8 mouse cellular contexts compared by ENCODE assay signal in the genomic region with DNA sequence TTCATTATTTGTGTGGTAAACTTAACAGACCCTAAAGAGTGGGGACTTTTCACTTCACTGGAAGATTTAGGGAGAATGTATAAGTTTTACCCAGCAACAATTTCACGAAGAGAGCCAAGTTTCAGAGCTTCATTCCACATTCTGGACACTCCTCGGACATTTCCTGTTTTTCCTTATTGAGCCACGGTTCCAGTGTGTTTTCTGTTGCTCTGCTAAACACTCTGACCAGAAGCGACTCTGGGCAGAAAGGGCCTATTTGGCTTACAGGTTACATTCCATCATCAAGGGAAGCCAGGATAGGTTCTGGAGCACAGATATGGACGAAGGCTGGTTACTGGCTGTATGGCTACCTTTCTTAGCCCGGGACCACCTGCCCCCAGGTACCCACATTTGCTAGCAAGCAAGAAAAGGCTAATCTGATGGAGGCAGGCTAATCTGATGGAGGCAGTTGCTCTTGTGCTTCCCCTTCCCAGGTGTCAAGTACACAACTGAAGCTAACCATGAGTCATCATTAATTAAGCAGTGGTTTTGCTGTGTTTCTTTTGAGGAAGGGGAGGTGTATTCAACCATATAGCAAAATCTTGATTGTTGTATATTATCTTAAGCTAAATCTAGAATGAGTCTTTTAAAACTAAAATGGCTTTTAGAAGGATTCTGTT. TPM values are rescaled to one million over a fixed set of nuclear protein-coding genes. Genes with fewer than 3 reads are reported as not detected.
DNase-seq lines count a peak whose midpoint lies in the region; ATAC-seq and TF ChIP-seq lines count a peak whose summit lies in the region.

No protein-coding gene starts in this region.

- TF ChIP-seq CTCF in lung, embryonic 14.5 days (IDR thresholded peaks at IDR 0.05; ENCODE audit: low read depth), result no peak
- no peak for TF ChIP-seq CTCF in small intestine, adult 2 months (IDR thresholded peaks at IDR 0.05; ENCODE audit: extremely low read depth, insufficient read length, insufficient replicate concordance, low read depth, low read length)

- no peak for ATAC-seq in lung, embryonic 14.5 days (ENCODE audit: insufficient read depth)
- no peak for ATAC-seq in intestine, embryonic 16.5 days

- DNase-seq in lung, embryonic 14.5 days, result no peak
- DNase-seq in lung, postnatal 10 days, result no peak
- DNase-seq in embryonic facial prominence, embryonic 10.5 days (ENCODE audit: low spot score), result peak; percentile 2
- no peak for DNase-seq in adrenal gland, adult 18-20 months (ENCODE audit: low spot score in 2 of 2)
- DNase-seq in cerebellum, postnatal 36 days, result no peak
- DNase-seq in gastrocnemius, postnatal 25 days, result no peak

- H3K4me1 ChIP-seq in lung, embryonic 14.5 days (ENCODE audit: insufficient read depth), result 0 out of 2 replicates have a peak, but pooled peaks cover 5% of the 10 kb centered on the region
- H3K4me1 ChIP-seq in embryonic facial prominence, embryonic 10.5 days, result peaks cover 9% of the 10 kb centered on the region; the same call in 1 of the 2 replicates
- peaks cover 8% of the 10 kb centered on the region; the same call in 1 of the 2 replicates for H3K4me1 ChIP-seq in intestine, embryonic 16.5 days (ENCODE audit: control insufficient read depth, insufficient read depth, low read length)
- peaks cover 5% of the 10 kb centered on the region; the same call in 1 of the 2 replicates for H3K4me1 ChIP-seq in small intestine, adult 2 months (ENCODE audit: control insufficient read depth, insufficient read depth, insufficient read length, low read length)

- TF ChIP-seq POLR2A in small intestine, adult 2 months (IDR thresholded peaks at IDR 0.05; ENCODE audit: low read depth, low read length), result no peak

- peak overlapping the region; percentile 80 for H3K4me2 ChIP-seq in lung, embryonic 14.5 days
- H3K4me2 ChIP-seq in intestine, embryonic 16.5 days (ENCODE audit: low read depth, low read length), result peak overlapping the region; percentile 80

- no peaks in the 10 kb centered on the region for H3K27me3 ChIP-seq in lung, embryonic 14.5 days (ENCODE audit: insufficient read depth, low read length)
- H3K27me3 ChIP-seq in embryonic facial prominence, embryonic 10.5 days (replicated peaks; ENCODE audit: low read depth, poor library complexity, severe bottlenecking), result peaks cover 12% of the 10 kb centered on the region
- no peaks in the 10 kb centered on the region for H3K27me3 ChIP-seq in intestine, embryonic 16.5 days (replicated peaks; ENCODE audit: control insufficient read depth, insufficient read depth, low read length)
- H3K27me3 ChIP-seq in small intestine, adult 2 months (ENCODE audit: control insufficient read depth, insufficient read depth, low read length), result no peaks in the 10 kb centered on the region

- H3K9me3 ChIP-seq in lung, embryonic 14.5 days (ENCODE audit: low read depth, low read length), result no peaks in the 10 kb centered on the region
- H3K9me3 ChIP-seq in embryonic facial prominence, embryonic 10.5 days, result no peaks in the 10 kb centered on the region
- no peaks in the 10 kb centered on the region for H3K9me3 ChIP-seq in intestine, embryonic 16.5 days (ENCODE audit: control insufficient read depth, low read length)

- H3K9ac ChIP-seq in lung, embryonic 14.5 days, result no peak overlapping the region
- H3K9ac ChIP-seq in intestine, embryonic 16.5 days (ENCODE audit: low read depth, low read length), result peak overlapping the region; percentile 85; the same call in 1 of the 2 replicates

- no peak overlapping the region for H3K27ac ChIP-seq in lung, embryonic 14.5 days (ENCODE audit: low read depth)
- no peak overlapping the region for H3K27ac ChIP-seq in embryonic facial prominence, embryonic 10.5 days (replicated peaks)
- no peak overlapping the region; the same call in 1 of the 2 replicates for H3K27ac ChIP-seq in intestine, embryonic 16.5 days (ENCODE audit: low read length)
- H3K27ac ChIP-seq in small intestine, adult 2 months (ENCODE audit: insufficient read depth, low read depth, low read length), result peak overlapping the region; percentile 78

- peaks cover 14% of the 10 kb centered on the region for H3K36me3 ChIP-seq in lung, embryonic 14.5 days (ENCODE audit: insufficient read depth)
- H3K36me3 ChIP-seq in embryonic facial prominence, embryonic 10.5 days (replicated peaks), result peaks cover 5% of the 10 kb centered on the region; the same call in 1 of the 2 replicates
- no peaks in the 10 kb centered on the region for H3K36me3 ChIP-seq in intestine, embryonic 16.5 days (ENCODE audit: control insufficient read depth, insufficient read depth, low read length)
- H3K36me3 ChIP-seq in small intestine, adult 2 months (ENCODE audit: control insufficient read depth, insufficient read depth, low read length), result peaks cover 13% of the 10 kb centered on the region

- 60% methylated on average over 6 of the region's 6 CpGs for WGBS in lung, embryonic 14.5 days
- WGBS in embryonic facial prominence, embryonic 10.5 days, result 78% methylated on average over 6 of the region's 6 CpGs
- 67% methylated on average over 6 of the region's 6 CpGs for WGBS in intestine, embryonic 16.5 days
- 36% methylated on average over 6 of the region's 6 CpGs for WGBS in small intestine, adult 2 months

- peak overlapping the region; percentile 85 for H3K4me3 ChIP-seq in lung, embryonic 14.5 days (ENCODE audit: low read depth, low read length)
- peak overlapping the region; percentile 86; the same call in 1 of the 2 replicates for H3K4me3 ChIP-seq in embryonic facial prominence, embryonic 10.5 days
- peak overlapping the region; percentile 93 for H3K4me3 ChIP-seq in intestine, embryonic 16.5 days (ENCODE audit: low read length)
- peak overlapping the region; percentile 13; the same call in 1 of the 2 replicates for H3K4me3 ChIP-seq in small intestine, adult 2 months (ENCODE audit: low read depth, low read length)

RNA-seq across cellular contexts. Expression of a gene that starts 1.7 kb away (rescaled TPM):
- 8.0 and 9.3 TPM in 2 replicates for polyA plus RNA-seq in lung, embryonic 14.5 days (2014; fragmentation: Nextera tagmentation; extraction: Ambion mirVana)
- polyA plus RNA-seq in embryonic facial prominence, embryonic 10.5 days (2016; fragmentation: Nextera tagmentation; extraction: Ambion mirVana), result 2.4 and 3.4 TPM in 2 replicates
- 1.4 and 1.9 TPM in 2 replicates for polyA plus RNA-seq in intestine, embryonic 16.5 days (2015; fragmentation: Nextera tagmentation; extraction: Ambion mirVana)
- 17.5 and 34.0 TPM in 2 replicates for polyA plus RNA-seq in small intestine, adult 2 months (2012; rRNA removed)
- total RNA-seq in adrenal gland, adult 18-20 months (2021), result 10 to 100 TPM; 18.9 to 20.1 TPM
- 1 to 10 TPM; 5.8 to 6.5 TPM for total RNA-seq in gastrocnemius, postnatal 25 days (2021)

RNA-seq across cellular contexts. Expression of a gene that starts 6.0 kb away (rescaled TPM):
- 0.12 and 0.37 TPM in 2 replicates for polyA plus RNA-seq in lung, embryonic 14.5 days (2014; fragmentation: Nextera tagmentation; extraction: Ambion mirVana)
- 0.04 TPM in 1 of 2 replicates, not detected in the other for polyA plus RNA-seq in embryonic facial prominence, embryonic 10.5 days (2016; fragmentation: Nextera tagmentation; extraction: Ambion mirVana)
- 0.07 and 0.11 TPM in 2 replicates for polyA plus RNA-seq in intestine, embryonic 16.5 days (2015; fragmentation: Nextera tagmentation; extraction: Ambion mirVana)
- polyA plus RNA-seq in small intestine, adult 2 months (2012; rRNA removed), result 0.06 and 0.08 TPM in 2 replicates
- total RNA-seq in adrenal gland, adult 18-20 months (2021), result 1 to 10 TPM in 1 of 2 experiments, under 1 TPM in 1; 0.66 to 6.2 TPM
- 100 to 1,000 TPM; 240 to 314 TPM for total RNA-seq in gastrocnemius, postnatal 25 days (2021)

Comparison
In these comparisons a context has a peak if more than half of its experiments do, and no peak if none do; other contexts are left out.
1. H3K4me3 ChIP-seq: peak in every context shown above with its lines; median percentile 93 in intestine, embryonic 16.5 days; 86 in embryonic facial prominence, embryonic 10.5 days; 85 in lung, embryonic 14.5 days; 13 in small intestine, adult 2 months.